Mouse (Mus musculus): ENCODE measurements around the gene Igfbp7. TPM values are rescaled to one million over a fixed set of nuclear protein-coding genes. Genes with fewer than 3 reads are reported as not detected.
"Not testable (repeated sequence)": the region's sequence is repeated elsewhere in the genome, so short reads cannot be mapped to it uniquely, and the experiment has no call there.

The Igfbp7 gene
- polyA plus RNA-seq, 1 experiment from 2014 or later: 107 TPM

DNA sequence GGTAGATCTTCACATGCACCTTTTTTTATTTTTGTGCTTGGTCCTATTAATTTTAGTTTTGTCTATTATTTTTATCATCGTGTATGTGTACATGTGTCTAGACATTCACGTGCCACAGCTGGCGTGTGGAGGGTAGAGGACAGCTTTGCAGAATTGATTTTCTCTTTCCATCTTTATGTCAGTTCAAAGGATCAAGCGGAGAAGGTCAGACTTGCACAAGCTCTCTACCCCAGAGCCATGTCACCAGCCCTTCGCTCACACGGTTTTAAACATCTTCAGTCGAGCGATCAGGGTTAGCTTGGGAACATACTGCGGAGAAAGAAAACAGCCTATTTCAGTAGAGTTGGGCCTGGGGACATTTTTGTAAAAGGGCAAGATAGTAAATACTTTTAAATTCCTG lies 23.2 kb upstream of the Igfbp7 start:
- ATAC-seq (ENCODE audit: insufficient number of reproducible peaks, low FRiP score, low TSS enrichment, low read depth): no peak
- no peak overlapping the region for H3K4me2 ChIP-seq (replicated peaks)
- H3K9me3 ChIP-seq (replicated peaks): no peaks in the 10 kb centered on the region
- H3K36me3 ChIP-seq: no peaks in the 10 kb centered on the region
- no peak overlapping the region for H3K27ac ChIP-seq (replicated peaks)
- H3K27me3 ChIP-seq: no peaks in the 10 kb centered on the region
- H3K9ac ChIP-seq: no peak overlapping the region
- H3K4me1 ChIP-seq: 0 out of 2 replicates have a peak, but pooled peaks cover 6% of the 10 kb centered on the region
- 85% methylated on average over 9 of the region's 9 CpGs for WGBS
- no peak overlapping the region for H3K4me3 ChIP-seq (replicated peaks)

DNA sequence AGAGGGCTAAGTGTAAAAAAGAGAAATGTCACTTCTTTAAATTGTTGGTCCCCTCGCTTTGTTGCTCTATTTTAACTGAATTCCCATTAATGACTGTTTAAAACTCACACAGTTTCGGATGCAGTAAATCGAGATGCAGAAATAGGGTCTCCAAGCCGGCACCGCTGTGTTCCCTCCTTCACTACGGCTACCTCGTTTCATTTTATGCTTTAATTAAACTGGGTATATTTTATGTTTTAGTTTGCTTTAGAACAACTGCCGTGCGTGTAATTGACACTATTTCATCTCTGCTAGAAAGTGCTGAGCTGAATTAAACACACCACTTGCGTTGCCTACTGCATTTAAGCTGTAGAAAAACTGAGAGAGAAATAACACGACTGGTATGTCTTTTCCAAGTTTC lies 22.6 kb upstream of the Igfbp7 start:
- 78% methylated on average over 11 of the region's 11 CpGs for WGBS
- Histone ChIP-seq H3K27ac (replicated peaks) (no peak overlapping the region), H3K27me3 (no peaks in the 10 kb centered on the region), H3K9me3 (replicated peaks) (no peaks in the 10 kb centered on the region), H3K4me3 (replicated peaks) (no peak overlapping the region), H3K9ac (no peak overlapping the region), H3K4me1 (0 out of 2 replicates have a peak, but pooled peaks cover 6% of the 10 kb centered on the region), H3K4me2 (replicated peaks) (no peak overlapping the region), H3K36me3 (no peaks in the 10 kb centered on the region)
- no peak for ATAC-seq (ENCODE audit: insufficient number of reproducible peaks, low FRiP score, low TSS enrichment, low read depth)

- no peak for ATAC-seq (ENCODE audit: insufficient number of reproducible peaks, low FRiP score, low TSS enrichment, low read depth)
- WGBS: 67% methylated on average over 4 of the region's 4 CpGs
- Histone ChIP-seq H3K27ac (replicated peaks) (no peak overlapping the region), H3K4me3 (replicated peaks) (no peak overlapping the region), H3K4me1 (0 out of 2 replicates have a peak, but pooled peaks cover 6% of the 10 kb centered on the region), H3K4me2 (replicated peaks) (no peak overlapping the region), H3K27me3 (no peaks in the 10 kb centered on the region), H3K36me3 (no peaks in the 10 kb centered on the region), H3K9ac (no peak overlapping the region), H3K9me3 (replicated peaks) (no peaks in the 10 kb centered on the region)
Measured at GRCm38 (mm10) chr5:77430049-77430448, 22.2 kb upstream of the Igfbp7 start.

GRCm38 (mm10) chr5:77428526-77428925 lies 20.7 kb upstream of the Igfbp7 start:
- peak overlapping the region; percentile 44 for H3K27ac ChIP-seq (replicated peaks)
- H3K9me3 ChIP-seq (replicated peaks): no peaks in the 10 kb centered on the region
- H3K4me2 ChIP-seq (replicated peaks): no peak overlapping the region
- H3K9ac ChIP-seq: no peak overlapping the region
- no peak for ATAC-seq (ENCODE audit: insufficient number of reproducible peaks, low FRiP score, low TSS enrichment, low read depth)
- 0 out of 2 replicates have a peak, but pooled peaks cover 6% of the 10 kb centered on the region for H3K4me1 ChIP-seq
- H3K4me3 ChIP-seq (replicated peaks): no peak overlapping the region
- H3K27me3 ChIP-seq: no peaks in the 10 kb centered on the region
- 65% methylated on average over 4 of the region's 4 CpGs for WGBS
- no peaks in the 10 kb centered on the region for H3K36me3 ChIP-seq

DNA sequence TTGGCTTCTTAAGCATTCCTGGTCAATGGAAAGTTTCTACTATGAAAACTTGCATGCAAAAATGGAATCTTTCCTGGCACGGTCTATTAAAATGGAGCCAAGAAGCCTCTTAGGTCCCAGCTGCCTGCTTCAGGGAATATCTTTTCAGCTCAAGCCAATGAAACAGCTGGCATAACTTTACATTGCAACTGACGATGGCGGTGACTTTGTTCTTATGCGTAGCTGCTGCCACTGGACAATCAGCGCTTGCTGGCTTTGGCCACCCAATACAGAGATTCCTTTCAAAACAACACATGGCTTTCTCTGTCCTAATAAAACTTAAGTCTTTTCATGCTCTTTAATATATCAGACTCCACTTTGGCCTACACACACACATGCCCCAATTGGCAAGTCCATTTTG lies 20.1 kb upstream of the Igfbp7 start:
- no peaks in the 10 kb centered on the region for H3K36me3 ChIP-seq
- no peak for ATAC-seq (ENCODE audit: insufficient number of reproducible peaks, low FRiP score, low TSS enrichment, low read depth)
- 0 out of 2 replicates have a peak, but pooled peaks cover 6% of the 10 kb centered on the region for H3K4me1 ChIP-seq
- no peaks in the 10 kb centered on the region for H3K27me3 ChIP-seq
- 59% methylated on average over 5 of the region's 5 CpGs for WGBS
- no peak overlapping the region for H3K9ac ChIP-seq
- H3K9me3 ChIP-seq (replicated peaks): no peaks in the 10 kb centered on the region
- no peak overlapping the region for H3K4me3 ChIP-seq (replicated peaks)
- no peak overlapping the region for H3K4me2 ChIP-seq (replicated peaks)
- H3K27ac ChIP-seq (replicated peaks): 0 out of 2 replicates have a peak overlapping the region, but pooled peaks have one; percentile 44

DNA sequence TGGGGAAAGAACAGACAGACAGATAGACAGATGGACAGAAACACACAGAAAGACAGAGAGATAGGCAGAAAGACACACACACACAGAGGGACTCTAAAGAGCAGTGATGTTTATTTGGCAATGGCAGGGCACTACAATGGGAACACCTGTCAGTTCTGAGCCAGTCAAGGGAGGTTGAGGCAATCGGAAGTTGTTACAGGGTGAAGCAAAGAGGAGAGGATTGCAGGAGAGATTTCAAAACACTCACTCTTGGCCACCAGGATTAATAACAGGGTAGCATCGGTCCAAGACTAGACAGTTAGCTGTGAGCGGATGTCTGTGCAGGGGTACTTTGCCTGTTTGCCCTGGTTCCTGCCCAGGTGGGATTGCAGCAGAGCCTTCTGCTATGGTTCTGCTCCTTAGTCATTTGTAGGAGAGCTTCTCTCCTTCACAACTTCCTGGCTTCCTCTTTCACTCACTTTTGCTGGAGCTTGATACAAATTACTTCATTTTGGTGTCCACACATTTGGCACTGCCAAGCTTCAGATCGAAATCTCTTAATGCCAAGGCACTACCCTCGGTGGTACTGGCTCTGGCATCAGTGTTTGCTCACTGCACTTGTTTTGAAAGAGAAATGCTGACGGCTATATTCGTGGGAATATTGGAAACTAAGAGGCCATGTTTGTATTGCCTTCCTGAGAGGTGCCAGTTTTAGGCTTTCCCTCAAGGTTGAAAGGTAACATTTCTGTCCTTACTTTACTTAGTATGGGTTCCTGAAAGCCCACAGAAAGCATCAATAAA lies 18.1 kb upstream of the Igfbp7 start:
- no peak for ATAC-seq (ENCODE audit: insufficient number of reproducible peaks, low FRiP score, low TSS enrichment, low read depth)
- H3K9ac ChIP-seq: no peak overlapping the region
- no peak overlapping the region for H3K4me2 ChIP-seq (replicated peaks)
- no peaks in the 10 kb centered on the region for H3K36me3 ChIP-seq
- no peaks in the 10 kb centered on the region for H3K9me3 ChIP-seq (replicated peaks)
- 0 out of 2 replicates have a peak, but pooled peaks cover 6% of the 10 kb centered on the region for H3K4me1 ChIP-seq
- WGBS: 72% methylated on average over 7 of the region's 7 CpGs
- H3K4me3 ChIP-seq (replicated peaks): no peak overlapping the region
- no peak overlapping the region for H3K27ac ChIP-seq (replicated peaks)
- no peaks in the 10 kb centered on the region for H3K27me3 ChIP-seq

GRCm38 (mm10) chr5:77419537-77419936 lies 11.7 kb upstream of the Igfbp7 start:
- H3K9ac ChIP-seq; H3K4me3 ChIP-seq (replicated peaks); H3K27me3 ChIP-seq; H3K27ac ChIP-seq (replicated peaks); H3K36me3 ChIP-seq; H3K4me1 ChIP-seq; H3K4me2 ChIP-seq (replicated peaks); H3K9me3 ChIP-seq (replicated peaks); ATAC-seq (ENCODE audit: insufficient number of reproducible peaks, low FRiP score, low TSS enrichment, low read depth): not testable (repeated sequence)
- WGBS: 79% methylated on average over 4 of the region's 4 CpGs

- Histone ChIP-seq H3K27me3 (no peaks in the 10 kb centered on the region), H3K9ac (no peak overlapping the region), H3K27ac (replicated peaks) (no peak overlapping the region), H3K36me3 (no peaks in the 10 kb centered on the region), H3K4me1 (no peaks in the 10 kb centered on the region), H3K4me2 (replicated peaks) (no peak overlapping the region), H3K9me3 (replicated peaks) (no peaks in the 10 kb centered on the region), H3K4me3 (replicated peaks) (no peak overlapping the region)
- 86% methylated on average over 6 of the region's 6 CpGs for WGBS
- ATAC-seq (ENCODE audit: insufficient number of reproducible peaks, low FRiP score, low TSS enrichment, low read depth): no peak
Measured at GRCm38 (mm10) chr5:77416058-77416457, 8.2 kb upstream of the Igfbp7 start.

DNA sequence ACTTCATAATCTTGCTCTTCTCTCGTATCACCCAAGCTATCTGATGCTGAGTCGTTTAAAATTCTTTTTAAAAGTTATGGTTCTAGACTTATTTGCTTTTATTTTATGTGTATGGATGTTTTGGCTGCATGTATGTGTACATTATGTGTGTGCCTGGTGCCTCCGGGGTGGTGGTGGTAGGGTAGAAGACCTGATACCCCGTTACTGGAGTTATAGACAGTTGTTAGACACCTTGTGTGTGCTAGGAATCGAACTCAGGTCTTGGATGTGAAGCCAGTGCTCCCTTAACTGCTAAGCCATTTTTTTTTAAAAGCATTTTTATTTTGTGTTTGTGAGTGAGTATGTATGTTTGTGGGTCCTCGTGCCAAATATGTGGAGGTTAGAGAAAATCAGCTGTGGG lies 689 bp upstream of the Igfbp7 start:
- Histone ChIP-seq H3K9me3 (replicated peaks) (no peaks in the 10 kb centered on the region), H3K4me1 (peaks cover 8% of the 10 kb centered on the region; the same call in 1 of the 2 replicates), H3K27ac (replicated peaks) (no peak overlapping the region), H3K27me3 (no peaks in the 10 kb centered on the region), H3K36me3 (no peaks in the 10 kb centered on the region), H3K4me3 (replicated peaks) (peak overlapping the region; percentile 60), H3K9ac (no peak overlapping the region), H3K4me2 (replicated peaks) (0 out of 2 replicates have a peak overlapping the region, but pooled peaks have one; percentile 97)
- 86% methylated on average over 6 of the region's 6 CpGs for WGBS
- ATAC-seq (ENCODE audit: insufficient number of reproducible peaks, low FRiP score, low TSS enrichment, low read depth): no peak

DNA sequence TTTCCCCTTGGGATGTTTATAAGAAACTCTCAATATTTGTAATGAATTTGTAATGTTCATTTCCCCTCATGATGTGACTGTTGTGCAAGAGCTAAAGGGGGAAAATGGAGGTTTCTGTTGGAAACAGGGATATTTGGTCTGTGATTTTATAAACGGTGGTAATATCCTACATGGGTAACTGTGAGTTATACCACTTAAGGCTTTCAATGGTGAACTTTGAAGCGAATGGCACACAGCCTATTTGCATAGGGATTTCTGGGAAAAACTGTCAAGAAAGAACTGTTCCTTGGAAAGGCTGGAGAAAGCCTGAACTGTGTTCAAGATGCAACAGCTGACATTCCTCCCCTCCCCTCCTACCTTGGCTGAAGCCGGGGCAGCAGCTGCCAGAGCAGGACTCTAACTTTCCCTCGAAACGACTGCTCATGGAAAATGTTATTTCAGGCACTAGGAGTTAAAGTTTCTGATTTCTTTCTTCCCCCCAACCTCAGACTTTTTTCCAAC lies 1.4 kb downstream of the Igfbp7 start:
- Histone ChIP-seq H3K4me1 (peaks cover 8% of the 10 kb centered on the region; the same call in 1 of the 2 replicates), H3K27me3 (no peaks in the 10 kb centered on the region), H3K9ac (no peak overlapping the region), H3K4me2 (replicated peaks) (peak overlapping the region; percentile 97), H3K4me3 (replicated peaks) (peak overlapping the region; percentile 60), H3K9me3 (replicated peaks) (no peaks in the 10 kb centered on the region), H3K36me3 (no peaks in the 10 kb centered on the region), H3K27ac (replicated peaks) (peak overlapping the region; percentile 83; the same call in 1 of the 2 replicates)
- no peak for ATAC-seq (ENCODE audit: insufficient number of reproducible peaks, low FRiP score, low TSS enrichment, low read depth)
- 38% methylated on average over 5 of the region's 5 CpGs for WGBS

DNA sequence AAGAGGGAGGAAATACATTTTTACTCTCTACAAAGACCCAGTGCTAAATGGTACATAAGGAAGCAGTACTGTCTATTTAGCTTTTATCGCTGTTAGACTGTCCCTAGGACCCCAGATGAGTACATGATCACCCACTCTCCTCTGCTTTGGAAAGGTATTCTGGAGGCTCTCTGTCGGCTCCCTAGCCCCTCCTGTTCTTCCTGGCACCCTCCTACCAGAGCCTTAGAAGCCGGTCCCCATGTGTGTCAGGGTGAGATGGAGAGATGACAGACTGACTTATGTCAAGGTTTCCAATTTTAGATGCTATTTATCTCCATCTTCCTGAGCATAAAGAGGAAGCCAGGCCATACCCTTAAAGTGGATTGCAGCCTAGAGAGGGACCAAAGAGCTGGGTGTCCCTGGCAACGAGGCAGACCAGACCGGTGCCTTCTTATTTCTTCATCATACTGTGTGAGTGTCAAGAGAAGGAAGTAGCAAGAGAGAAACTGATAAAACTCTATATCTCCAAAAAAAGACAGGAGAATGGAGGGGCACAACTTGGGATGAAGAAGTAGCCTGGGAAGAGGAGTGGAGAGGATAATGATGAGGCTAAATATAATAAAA lies 2.3 kb downstream of the Igfbp7 start:
- 70% methylated on average over 5 of the region's 5 CpGs for WGBS
- Histone ChIP-seq H3K27ac (replicated peaks) (no peak overlapping the region), H3K4me2 (replicated peaks) (no peak overlapping the region), H3K9me3 (replicated peaks) (no peaks in the 10 kb centered on the region), H3K4me1 (peaks cover 12% of the 10 kb centered on the region), H3K9ac (no peak overlapping the region), H3K27me3 (no peaks in the 10 kb centered on the region), H3K4me3 (replicated peaks) (no peak overlapping the region), H3K36me3 (no peaks in the 10 kb centered on the region)
- ATAC-seq (ENCODE audit: insufficient number of reproducible peaks, low FRiP score, low TSS enrichment, low read depth): no peak

Measured in embryonic facial prominence, embryonic 15.5 days (tissue).